9 mouse cellular contexts compared by ENCODE assay signal in the genomic region with DNA sequence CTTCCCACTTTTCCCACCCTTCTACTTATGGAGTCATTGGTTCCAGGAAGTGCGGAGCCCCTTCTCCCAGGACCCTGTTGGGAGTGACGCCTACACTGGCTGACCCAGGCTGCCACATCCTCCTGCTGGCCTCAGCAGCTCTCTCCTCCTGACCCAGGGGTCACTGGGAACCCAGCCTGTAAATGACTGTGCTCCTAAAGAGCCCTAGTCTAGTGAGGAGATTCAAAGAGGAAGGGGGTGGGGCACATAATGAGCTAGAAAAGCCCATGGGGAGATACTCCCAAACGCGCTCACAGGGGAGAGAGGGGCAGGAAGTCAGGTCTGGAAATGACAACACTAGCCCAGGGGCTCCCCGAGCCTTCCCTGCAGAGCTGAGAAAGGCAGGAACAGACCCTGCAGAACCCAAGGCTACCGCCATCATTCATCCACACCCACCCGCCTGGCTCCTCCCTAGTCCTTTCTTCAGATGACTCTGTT. TPM values are rescaled to one million over a fixed set of nuclear protein-coding genes. Genes with fewer than 3 reads are reported as not detected.
DNase-seq lines count a peak whose midpoint lies in the region; ATAC-seq lines count a peak whose summit lies in the region.
"Had no signal": no experiment of that assay in that cellular context is flagged by ENCODE, and none has a peak within 500 bp of the region (broad histone marks: within the 10 kb centered on the region; RNA-seq: fewer than 3 reads in every experiment).

No protein-coding gene starts in this region.

- WGBS in forebrain, embryonic 10.5 days, result 12% methylated on average over 7 of the region's 7 CpGs
- 38% methylated on average over 6 of the region's 7 CpGs for WGBS in forebrain, embryonic 16.5 days
- WGBS in intestine, embryonic 15.5 days, result 16% methylated on average over 7 of the region's 7 CpGs
- WGBS in liver, embryonic 15.5 days (ENCODE audit: insufficient replicate concordance), result 20% methylated on average over 7 of the region's 7 CpGs
- 5% methylated on average over 7 of the region's 7 CpGs for WGBS in neural tube, embryonic 11.5 days

- no peak for ATAC-seq in forebrain, embryonic 16.5 days
- peak; percentile 26 for ATAC-seq in granulocyte monocyte progenitor cell, adult 5-6 weeks (replicated peaks; ENCODE audit: poor library complexity, severe bottlenecking)
- ATAC-seq in intestine, embryonic 15.5 days, result peak; percentile 37
- ATAC-seq in liver, embryonic 15.5 days (ENCODE audit: insufficient read depth), result peak; percentile 65
- ATAC-seq in neural tube, embryonic 11.5 days (ENCODE audit: insufficient read depth, low FRiP score, low TSS enrichment), result peak; percentile 42; the same call in 1 of the 2 replicates

- no peak overlapping the region for H3K4me2 ChIP-seq in forebrain, embryonic 16.5 days (ENCODE audit: low read length)
- H3K4me2 ChIP-seq in intestine, embryonic 15.5 days (replicated peaks), result peak overlapping the region; percentile 48
- peak overlapping the region; percentile 29; the same call in 1 of the 2 replicates for H3K4me2 ChIP-seq in liver, embryonic 15.5 days
- peak overlapping the region; percentile 27; the same call in 1 of the 2 replicates for H3K4me2 ChIP-seq in neural tube, embryonic 11.5 days (ENCODE audit: low read depth)

- H3K9ac ChIP-seq in forebrain, embryonic 16.5 days (replicated peaks; ENCODE audit: low read depth, low read length), result no peak overlapping the region
- no peak overlapping the region; the same call in 1 of the 2 replicates for H3K9ac ChIP-seq in intestine, embryonic 15.5 days
- H3K9ac ChIP-seq in liver, embryonic 15.5 days, result no peak overlapping the region
- no peak overlapping the region for H3K9ac ChIP-seq in neural tube, embryonic 11.5 days (ENCODE audit: low read length)

- peak overlapping the region; percentile 76 for H3K27ac ChIP-seq in forebrain, embryonic 10.5 days
- no peak overlapping the region for H3K27ac ChIP-seq in forebrain, embryonic 16.5 days (ENCODE audit: low read length)
- H3K27ac ChIP-seq in intestine, embryonic 15.5 days, result peak overlapping the region; percentile 62
- no peak overlapping the region for H3K27ac ChIP-seq in liver, embryonic 15.5 days (replicated peaks)
- H3K27ac ChIP-seq in neural tube, embryonic 11.5 days (ENCODE audit: low read depth, low read length), result peak overlapping the region; percentile 83

- peaks cover 59% of the 10 kb centered on the region for H3K4me1 ChIP-seq in forebrain, embryonic 10.5 days
- H3K4me1 ChIP-seq in forebrain, embryonic 16.5 days (replicated peaks; ENCODE audit: control insufficient read depth, insufficient read depth, low read length), result peaks cover 22% of the 10 kb centered on the region
- peaks cover 34% of the 10 kb centered on the region for H3K4me1 ChIP-seq in intestine, embryonic 15.5 days (replicated peaks)
- H3K4me1 ChIP-seq in liver, embryonic 15.5 days (replicated peaks), result peaks cover 18% of the 10 kb centered on the region
- H3K4me1 ChIP-seq in neural tube, embryonic 11.5 days (ENCODE audit: control insufficient read depth, insufficient read depth, low read length), result peaks cover 44% of the 10 kb centered on the region

- H3K27me3 ChIP-seq in forebrain, embryonic 10.5 days (ENCODE audit: poor library complexity, severe bottlenecking), result no peaks in the 10 kb centered on the region
- no peaks in the 10 kb centered on the region for H3K27me3 ChIP-seq in forebrain, embryonic 16.5 days (replicated peaks; ENCODE audit: control insufficient read depth, insufficient read depth, low read length)
- H3K27me3 ChIP-seq in intestine, embryonic 15.5 days (replicated peaks), result no peaks in the 10 kb centered on the region
- peaks cover 3% of the 10 kb centered on the region; the same call in 1 of the 2 replicates for H3K27me3 ChIP-seq in liver, embryonic 15.5 days
- no peaks in the 10 kb centered on the region for H3K27me3 ChIP-seq in neural tube, embryonic 11.5 days (ENCODE audit: control insufficient read depth, insufficient read depth, low read length)

- H3K4me3 ChIP-seq in forebrain, embryonic 10.5 days, result peak overlapping the region; percentile 29
- H3K4me3 ChIP-seq in forebrain, embryonic 16.5 days (replicated peaks; ENCODE audit: low read length), result no peak overlapping the region
- no peak overlapping the region for H3K4me3 ChIP-seq in intestine, embryonic 15.5 days (replicated peaks)
- no peak overlapping the region for H3K4me3 ChIP-seq in liver, embryonic 15.5 days (replicated peaks)
- H3K4me3 ChIP-seq in neural tube, embryonic 11.5 days (ENCODE audit: low read depth, low read length), result no peak overlapping the region

- H3K36me3 ChIP-seq in forebrain, embryonic 10.5 days (replicated peaks), result peaks cover 5% of the 10 kb centered on the region
- no peaks in the 10 kb centered on the region for H3K36me3 ChIP-seq in forebrain, embryonic 16.5 days (ENCODE audit: control insufficient read depth, insufficient read depth)
- H3K36me3 ChIP-seq in intestine, embryonic 15.5 days, result no peaks in the 10 kb centered on the region
- H3K36me3 ChIP-seq in liver, embryonic 15.5 days (replicated peaks), result no peaks in the 10 kb centered on the region
- no peaks in the 10 kb centered on the region for H3K36me3 ChIP-seq in neural tube, embryonic 11.5 days (ENCODE audit: control insufficient read depth, insufficient read depth, low read length)

- no peak for DNase-seq in forebrain, embryonic 10.5 days (ENCODE audit: extremely low spot score, low spot score)
- DNase-seq in neural tube, embryonic 11.5 days (ENCODE audit: low spot score), result peak; percentile 58
- DNase-seq in cerebellum, postnatal 36 days, result no peak
- no peak for DNase-seq in right cerebral cortex, postnatal 25 days

- H3K9me3 ChIP-seq in forebrain, embryonic 10.5 days, result no peaks in the 10 kb centered on the region
- H3K9me3 ChIP-seq in forebrain, embryonic 16.5 days (ENCODE audit: control insufficient read depth, low read length), result no peaks in the 10 kb centered on the region
- H3K9me3 ChIP-seq in intestine, embryonic 15.5 days, result no peaks in the 10 kb centered on the region
- H3K9me3 ChIP-seq in liver, embryonic 15.5 days (replicated peaks), result no peaks in the 10 kb centered on the region
- no peaks in the 10 kb centered on the region for H3K9me3 ChIP-seq in neural tube, embryonic 11.5 days (ENCODE audit: control insufficient read depth, low read length)

RNA-seq across cellular contexts. Expression of gene Dennd2a, which starts 17.9 kb away (rescaled TPM):
- polyA plus RNA-seq in forebrain, embryonic 10.5 days (2016; fragmentation: Nextera tagmentation; extraction: Ambion mirVana), result 32.8 and 33.4 TPM in 2 replicates
- 12.0 and 13.1 TPM in 2 replicates for polyA plus RNA-seq in forebrain, embryonic 16.5 days (2015; fragmentation: Nextera tagmentation; extraction: Ambion mirVana)
- total RNA-seq in granulocyte monocyte progenitor cell, adult 5-6 weeks (2014; fragmentation: Nextera tagmentation), result 0.13 TPM in 1 of 2 replicates, not detected in the other
- 0.15 and 0.52 TPM in 2 replicates for total RNA-seq in granulocyte monocyte progenitor cell, adult 5-6 weeks (2017)
- 11.7 and 12.3 TPM in 2 replicates for polyA plus RNA-seq in intestine, embryonic 15.5 days (2015; fragmentation: Nextera tagmentation; extraction: Ambion mirVana)
- 1.5 TPM in 2 replicates for polyA plus RNA-seq in liver, embryonic 15.5 days (2015; fragmentation: Nextera tagmentation; extraction: Ambion mirVana)
- polyA plus RNA-seq in neural tube, embryonic 11.5 days (2014; fragmentation: Nextera tagmentation; extraction: Ambion mirVana), result 43.6 and 43.7 TPM in 2 replicates

RNA-seq across cellular contexts. Expression of gene Adck2, which starts 34.0 kb away (rescaled TPM):
- polyA plus RNA-seq in forebrain, embryonic 10.5 days (2016; fragmentation: Nextera tagmentation; extraction: Ambion mirVana), result 19.1 and 22.1 TPM in 2 replicates
- 50.3 and 50.5 TPM in 2 replicates for polyA plus RNA-seq in forebrain, embryonic 16.5 days (2015; fragmentation: Nextera tagmentation; extraction: Ambion mirVana)
- 9.7 and 16.2 TPM in 2 replicates for total RNA-seq in granulocyte monocyte progenitor cell, adult 5-6 weeks (2014; fragmentation: Nextera tagmentation)
- 3.8 and 11.6 TPM in 2 replicates for total RNA-seq in granulocyte monocyte progenitor cell, adult 5-6 weeks (2017)
- 28.0 and 29.1 TPM in 2 replicates for polyA plus RNA-seq in intestine, embryonic 15.5 days (2015; fragmentation: Nextera tagmentation; extraction: Ambion mirVana)
- polyA plus RNA-seq in liver, embryonic 15.5 days (2015; fragmentation: Nextera tagmentation; extraction: Ambion mirVana), result 9.7 and 10.9 TPM in 2 replicates
- 28.9 and 32.3 TPM in 2 replicates for polyA plus RNA-seq in neural tube, embryonic 11.5 days (2014; fragmentation: Nextera tagmentation; extraction: Ambion mirVana)

RNA-seq across cellular contexts. Expression of gene Gm42420, which starts 45.8 kb away (rescaled TPM):
- polyA plus RNA-seq in forebrain, embryonic 10.5 days (2016; fragmentation: Nextera tagmentation; extraction: Ambion mirVana), result 0.74 TPM in 1 of 2 replicates, not detected in the other
- polyA plus RNA-seq in forebrain, embryonic 16.5 days (2015; fragmentation: Nextera tagmentation; extraction: Ambion mirVana), result not detected in 2 replicates
- 2.4 and 4.0 TPM in 2 replicates for total RNA-seq in granulocyte monocyte progenitor cell, adult 5-6 weeks (2014; fragmentation: Nextera tagmentation)
- 0.90 and 1.4 TPM in 2 replicates for total RNA-seq in granulocyte monocyte progenitor cell, adult 5-6 weeks (2017)
- polyA plus RNA-seq in intestine, embryonic 15.5 days (2015; fragmentation: Nextera tagmentation; extraction: Ambion mirVana), result 1.1 and 1.2 TPM in 2 replicates
- polyA plus RNA-seq in liver, embryonic 15.5 days (2015; fragmentation: Nextera tagmentation; extraction: Ambion mirVana), result 2.5 and 2.7 TPM in 2 replicates
- 0.93 and 2.1 TPM in 2 replicates for polyA plus RNA-seq in neural tube, embryonic 11.5 days (2014; fragmentation: Nextera tagmentation; extraction: Ambion mirVana)
- polyA plus RNA-seq: C2C12 had no signal

RNA-seq across cellular contexts. Expression of gene Ndufb2, which starts 52.7 kb away (rescaled TPM):
- polyA plus RNA-seq in forebrain, embryonic 10.5 days (2016; fragmentation: Nextera tagmentation; extraction: Ambion mirVana), result 253 and 270 TPM in 2 replicates
- polyA plus RNA-seq in forebrain, embryonic 16.5 days (2015; fragmentation: Nextera tagmentation; extraction: Ambion mirVana), result 318 and 322 TPM in 2 replicates
- 165 and 172 TPM in 2 replicates for total RNA-seq in granulocyte monocyte progenitor cell, adult 5-6 weeks (2014; fragmentation: Nextera tagmentation)
- total RNA-seq in granulocyte monocyte progenitor cell, adult 5-6 weeks (2017), result 93.4 and 107 TPM in 2 replicates
- 378 and 432 TPM in 2 replicates for polyA plus RNA-seq in intestine, embryonic 15.5 days (2015; fragmentation: Nextera tagmentation; extraction: Ambion mirVana)
- 172 and 203 TPM in 2 replicates for polyA plus RNA-seq in liver, embryonic 15.5 days (2015; fragmentation: Nextera tagmentation; extraction: Ambion mirVana)
- 272 and 273 TPM in 2 replicates for polyA plus RNA-seq in neural tube, embryonic 11.5 days (2014; fragmentation: Nextera tagmentation; extraction: Ambion mirVana)

Comparison
In these comparisons a context has a peak if more than half of its experiments do, and no peak if none do; other contexts are left out.
1. H3K27ac ChIP-seq: peak in forebrain, embryonic 10.5 days (single experiment), intestine, embryonic 15.5 days (single experiment) and neural tube, embryonic 11.5 days (single experiment); none in forebrain, embryonic 16.5 days (single experiment) and liver, embryonic 15.5 days (single experiment).